Mouse (Mus musculus): ENCODE measurements at regions not wholly inside any gene's neighbourhood (a gene's known extent, or its start where the extent isn't known, plus 50 kb on each side); places are given as distances from the start of the nearest gene placed in this dataset.

- H3K4me3 ChIP-seq (ENCODE audit: low read depth, low read length): no peak overlapping the region
- no peaks in the 10 kb centered on the region for H3K4me1 ChIP-seq (ENCODE audit: insufficient read depth)
- no peaks in the 10 kb centered on the region for H3K9me3 ChIP-seq (ENCODE audit: low read depth, low read length)
- H3K27me3 ChIP-seq (ENCODE audit: insufficient read depth, low read length): no peaks in the 10 kb centered on the region
- no peak overlapping the region for H3K27ac ChIP-seq (ENCODE audit: low read depth)
- no peak for TF ChIP-seq CTCF (IDR thresholded peaks at IDR 0.05; ENCODE audit: low read depth)
- ATAC-seq (ENCODE audit: insufficient read depth): no peak
- DNase-seq: no peak
- H3K36me3 ChIP-seq (ENCODE audit: insufficient read depth): no peaks in the 10 kb centered on the region
- WGBS: 65% methylated on average over 3 of the region's 3 CpGs
- no peak overlapping the region for H3K4me2 ChIP-seq
- H3K9ac ChIP-seq: no peak overlapping the region
These were observed 205.0 kb upstream of the Ell2 start for GRCm38 (mm10) chr13:75501530-75501929.

DNA sequence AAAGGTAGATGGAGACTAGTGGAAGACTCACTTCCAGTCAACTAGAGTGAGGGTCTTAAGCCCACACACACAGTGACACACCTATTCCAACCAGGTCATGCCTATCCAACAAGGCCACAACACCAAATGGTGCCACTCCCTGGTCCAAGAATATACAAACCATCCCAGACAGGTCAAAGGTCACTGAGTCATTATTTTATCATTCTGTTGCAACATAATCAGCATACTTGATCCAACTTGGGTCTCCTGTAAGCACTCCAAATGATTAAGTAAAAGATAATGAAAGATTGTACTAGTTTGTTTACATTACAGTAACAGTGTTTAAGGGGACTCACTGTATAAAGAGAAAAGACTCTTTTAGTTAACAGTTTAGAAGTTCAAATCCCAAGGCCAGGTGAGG, 203.2 kb upstream of the Ell2 start:
- no peaks in the 10 kb centered on the region for H3K4me1 ChIP-seq (ENCODE audit: insufficient read depth)
- H3K9ac ChIP-seq: no peak overlapping the region
- no peak for ATAC-seq (ENCODE audit: insufficient read depth)

GRCm38 (mm10) chr13:75514315-75515020, 192.1 kb upstream of the Ell2 start:
- TF ChIP-seq CTCF (IDR thresholded peaks at IDR 0.05; ENCODE audit: low read depth): no peak
- no peak overlapping the region for H3K4me3 ChIP-seq (ENCODE audit: low read depth, low read length)
- H3K36me3 ChIP-seq (ENCODE audit: insufficient read depth): no peaks in the 10 kb centered on the region
- ATAC-seq (ENCODE audit: insufficient read depth) (peak; percentile 58), DNase-seq (peak; percentile 22)
- H3K27ac ChIP-seq (ENCODE audit: low read depth): peak overlapping the region; percentile 43
- no peak overlapping the region for H3K9ac ChIP-seq
- WGBS: 21% methylated on average over 1 of the region's 1 CpGs
- H3K4me2 ChIP-seq: no peak overlapping the region
- H3K27me3 ChIP-seq (ENCODE audit: insufficient read depth, low read length): no peaks in the 10 kb centered on the region
- no peaks in the 10 kb centered on the region for H3K4me1 ChIP-seq (ENCODE audit: insufficient read depth)
- no peaks in the 10 kb centered on the region for H3K9me3 ChIP-seq (ENCODE audit: low read depth, low read length)

More for the DNA sequence above, 203.2 kb upstream of the Ell2 start:
- H3K27ac ChIP-seq (ENCODE audit: low read depth): no peak overlapping the region
- no peak overlapping the region for H3K4me3 ChIP-seq (ENCODE audit: low read depth, low read length)
- H3K9me3 ChIP-seq (ENCODE audit: low read depth, low read length): no peaks in the 10 kb centered on the region
- no peak overlapping the region for H3K4me2 ChIP-seq
- DNase-seq: no peak
- H3K27me3 ChIP-seq (ENCODE audit: insufficient read depth, low read length): no peaks in the 10 kb centered on the region
- H3K36me3 ChIP-seq (ENCODE audit: insufficient read depth): no peaks in the 10 kb centered on the region
- no peak for TF ChIP-seq CTCF (IDR thresholded peaks at IDR 0.05; ENCODE audit: low read depth)

DNA sequence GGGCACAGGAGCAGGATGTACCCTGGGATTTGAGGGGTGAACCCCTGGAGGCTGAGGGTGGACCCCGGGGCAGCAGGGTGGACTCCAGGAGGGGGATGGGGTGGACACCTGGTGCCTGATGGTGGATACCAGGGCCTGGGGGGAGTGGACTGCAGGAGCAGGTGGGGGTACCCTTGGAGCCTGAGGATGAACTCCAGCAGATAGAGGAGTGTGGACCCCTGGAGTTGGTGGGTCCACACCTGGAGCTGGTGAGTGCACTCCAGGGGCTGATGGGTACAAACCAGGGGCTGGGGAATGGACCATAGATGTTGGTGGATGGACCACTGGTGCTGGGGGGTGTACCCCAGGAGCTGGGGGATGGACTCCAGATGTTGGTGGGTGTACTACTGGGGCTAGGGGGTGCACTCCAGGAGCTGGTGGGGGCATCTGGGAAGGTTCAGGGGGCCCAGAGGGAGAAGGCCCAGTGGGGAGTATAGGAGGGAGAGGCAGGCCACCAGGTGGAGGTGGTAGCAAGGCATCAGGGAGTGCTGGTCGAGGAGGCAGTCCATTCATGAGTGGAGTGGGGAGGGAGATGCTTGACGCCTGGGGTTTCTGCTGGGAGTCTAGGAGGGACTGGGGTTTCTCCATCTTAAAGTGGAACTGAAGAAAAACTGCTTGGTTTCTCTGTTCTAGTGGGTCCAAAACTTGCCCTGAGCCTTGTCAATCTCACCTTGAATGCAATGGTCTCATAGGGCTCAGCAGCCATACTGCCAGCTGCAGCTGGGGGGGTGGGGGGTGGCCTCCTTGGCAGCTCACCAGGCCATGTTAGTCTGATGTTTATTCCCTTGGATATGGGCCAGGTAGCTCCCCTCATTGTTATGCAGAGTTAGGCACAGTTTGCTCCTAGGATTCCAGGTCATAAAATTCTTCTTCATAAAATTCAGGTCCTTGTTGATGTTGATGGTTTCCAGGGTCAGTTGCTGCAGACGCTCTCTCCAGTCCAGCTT, 183.0 kb upstream of the Ell2 start:
- H3K9ac ChIP-seq: no peak overlapping the region
- WGBS: 70% methylated on average over 4 of the region's 4 CpGs
- ATAC-seq (ENCODE audit: insufficient read depth): peak; percentile 62
- H3K4me2 ChIP-seq: no peak overlapping the region
- H3K27me3 ChIP-seq (ENCODE audit: insufficient read depth, low read length): no peaks in the 10 kb centered on the region
- H3K27ac ChIP-seq (ENCODE audit: low read depth): no peak overlapping the region
- TF ChIP-seq CTCF (IDR thresholded peaks at IDR 0.05; ENCODE audit: low read depth): no peak
- DNase-seq: peak; percentile 44
- H3K4me3 ChIP-seq (ENCODE audit: low read depth, low read length): no peak overlapping the region
- no peaks in the 10 kb centered on the region for H3K36me3 ChIP-seq (ENCODE audit: insufficient read depth)
- no peaks in the 10 kb centered on the region for H3K4me1 ChIP-seq (ENCODE audit: insufficient read depth)
- no peaks in the 10 kb centered on the region for H3K9me3 ChIP-seq (ENCODE audit: low read depth, low read length)

DNA sequence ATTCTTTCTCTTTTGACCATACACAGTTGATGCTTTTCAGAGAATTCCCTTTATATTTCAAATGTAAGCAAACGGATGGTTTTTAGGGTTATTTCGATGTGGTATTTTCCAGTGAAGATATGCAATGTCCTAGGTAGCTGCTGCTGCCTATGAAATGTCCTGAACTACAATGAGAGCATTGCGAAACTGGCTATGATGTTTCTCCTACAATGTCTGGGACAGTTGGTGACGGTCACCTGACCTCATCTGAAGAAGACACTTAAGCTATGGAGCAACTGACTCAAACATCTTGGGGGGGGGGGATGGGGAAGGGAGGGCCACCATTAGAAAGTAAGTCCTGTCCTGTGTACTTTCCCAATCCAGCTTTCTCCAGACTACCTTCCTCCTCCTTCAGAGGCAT, 182.1 kb upstream of the Ell2 start:
- Histone ChIP-seq H3K4me2 (no peak overlapping the region), H3K9me3 (ENCODE audit: low read depth, low read length) (no peaks in the 10 kb centered on the region), H3K36me3 (ENCODE audit: insufficient read depth) (no peaks in the 10 kb centered on the region), H3K27me3 (ENCODE audit: insufficient read depth, low read length) (no peaks in the 10 kb centered on the region), H3K4me1 (ENCODE audit: insufficient read depth) (no peaks in the 10 kb centered on the region), H3K27ac (ENCODE audit: low read depth) (no peak overlapping the region), H3K4me3 (ENCODE audit: low read depth, low read length) (no peak overlapping the region), H3K9ac (no peak overlapping the region)
- 92% methylated on average over 4 of the region's 4 CpGs for WGBS
- no peak for TF ChIP-seq CTCF (IDR thresholded peaks at IDR 0.05; ENCODE audit: low read depth)
- DNase-seq: no peak
- ATAC-seq (ENCODE audit: insufficient read depth): no peak

- no peaks in the 10 kb centered on the region for H3K9me3 ChIP-seq (ENCODE audit: low read depth, low read length)
- ATAC-seq (ENCODE audit: insufficient read depth) (no peak), DNase-seq (no peak)
- no peak overlapping the region for H3K4me2 ChIP-seq
- no peaks in the 10 kb centered on the region for H3K4me1 ChIP-seq (ENCODE audit: insufficient read depth)
- no peak overlapping the region for H3K9ac ChIP-seq
- no peak overlapping the region for H3K4me3 ChIP-seq (ENCODE audit: low read depth, low read length)
- no peaks in the 10 kb centered on the region for H3K27me3 ChIP-seq (ENCODE audit: insufficient read depth, low read length)
- H3K27ac ChIP-seq (ENCODE audit: low read depth): no peak overlapping the region
- WGBS: 97% methylated on average over 1 of the region's 1 CpGs
- no peaks in the 10 kb centered on the region for H3K36me3 ChIP-seq (ENCODE audit: insufficient read depth)
- TF ChIP-seq CTCF (IDR thresholded peaks at IDR 0.05; ENCODE audit: low read depth): no peak
These were observed 175.0 kb upstream of the Ell2 start for GRCm38 (mm10) chr13:75531566-75531965.

DNA sequence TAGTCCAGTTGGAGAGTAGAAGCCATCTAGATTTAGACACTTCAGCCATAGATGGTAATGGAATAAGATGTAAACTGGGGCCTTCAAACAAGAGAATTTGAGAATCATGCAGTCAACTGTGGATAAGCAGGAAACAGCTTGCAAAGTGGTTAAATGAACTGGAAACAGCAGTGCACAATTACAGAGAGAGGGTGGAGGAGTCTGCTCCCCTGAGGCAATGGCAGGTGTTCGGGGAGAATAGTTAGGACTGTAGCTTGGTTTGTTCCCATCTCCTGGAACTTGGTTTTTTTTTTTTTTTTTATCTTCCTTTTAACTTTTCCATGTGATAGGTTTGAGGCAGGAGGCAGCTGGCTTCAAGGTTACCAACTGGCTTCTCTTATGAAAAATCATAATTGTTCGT, 165.1 kb upstream of the Ell2 start:
- no peak for TF ChIP-seq CTCF (IDR thresholded peaks at IDR 0.05; ENCODE audit: low read depth)
- Histone ChIP-seq H3K9me3 (ENCODE audit: low read depth, low read length) (no peaks in the 10 kb centered on the region), H3K27me3 (ENCODE audit: insufficient read depth, low read length) (no peaks in the 10 kb centered on the region), H3K27ac (ENCODE audit: low read depth) (no peak overlapping the region), H3K4me2 (no peak overlapping the region), H3K9ac (no peak overlapping the region), H3K4me3 (ENCODE audit: low read depth, low read length) (no peak overlapping the region), H3K36me3 (ENCODE audit: insufficient read depth) (no peaks in the 10 kb centered on the region), H3K4me1 (ENCODE audit: insufficient read depth) (no peaks in the 10 kb centered on the region)
- ATAC-seq (ENCODE audit: insufficient read depth): no peak
- DNase-seq: no peak
- 84% methylated on average over 2 of the region's 2 CpGs for WGBS

All from lung, embryonic 14.5 days (tissue).